Mouse (Mus musculus) MEL (cell line): ENCODE results near the gene Cul9. TPM values are rescaled to one million over a fixed set of nuclear protein-coding genes. Genes with fewer than 3 reads are reported as not detected.

Source experiments
- DNase-seq: peaks from one replicate; pipeline ENCODE4 v3.0.0; 2011; ENCODE audit warnings: low read depth, low spot score
- H3K27ac ChIP-seq: 2 replicates; pipeline ENCODE4 v1.5.1; 2012; ENCODE audit warnings: low read depth, mild to moderate bottlenecking, control low read depth, low read length, moderate library complexity; ENCODE audit not compliant: control insufficient read depth
- H3K27me3 ChIP-seq, 2 experiments: fragments of 150-350 bp in 1 of 2; sonication (generic) in 1 of 2; 2 replicates each; pipeline ENCODE4 v1.6.1; 2012; ENCODE audit warnings: low read length in 2 of 2, mild to moderate bottlenecking in 2 of 2, improper control_type of control experiment in 1 of 2, moderate library complexity in 1 of 2; ENCODE audit not compliant: insufficient read depth in 2 of 2, control insufficient read depth in 1 of 2
- H3K36me3 ChIP-seq, 2 experiments: 2 replicates each; pipeline ENCODE4 v1.6.1; 2012 to 2014; ENCODE audit warnings: low read length in 2 of 2, improper control_type of control experiment in 1 of 2, inconsistent platforms in 1 of 2, mild to moderate bottlenecking in 1 of 2; ENCODE audit not compliant: insufficient read depth in 2 of 2, control insufficient read depth in 1 of 2
- H3K4me1 ChIP-seq, 2 experiments: fragments of 150-350 bp in 1 of 2; sonication (generic) in 1 of 2; 2 replicates each; pipeline ENCODE4 v1.6.1; 2012; ENCODE audit warnings: low read length in 2 of 2, improper control_type of control experiment in 1 of 2, mild to moderate bottlenecking in 1 of 2; ENCODE audit not compliant: insufficient read depth in 2 of 2, control insufficient read depth in 1 of 2
- H3K4me3 ChIP-seq, 2 experiments: fragments of 150-350 bp in 1 of 2; sonication (generic) in 1 of 2; 2 replicates each; pipeline ENCODE4 v1.5.1; 2012; ENCODE audit warnings: low read depth in 2 of 2, low read length in 2 of 2, mild to moderate bottlenecking in 2 of 2, moderate library complexity in 2 of 2, control low read depth in 1 of 2, improper control_type of control experiment in 1 of 2; ENCODE audit not compliant: control insufficient read depth in 1 of 2, insufficient read depth in 1 of 2
- H3K79me2 ChIP-seq: 2 replicates; pipeline ENCODE4 v1.6.1; 2012; ENCODE audit warnings: mild to moderate bottlenecking, low read length, moderate library complexity; ENCODE audit not compliant: control insufficient read depth, poor library complexity, insufficient read depth
- H3K9ac ChIP-seq: 2 replicates; pipeline ENCODE4 v1.6.1; 2012; ENCODE audit warnings: low read depth, mild to moderate bottlenecking, control low read depth, low read length, moderate library complexity; ENCODE audit not compliant: control insufficient read depth, poor library complexity, severe bottlenecking
- H3K9me3 ChIP-seq: fragments of 150-350 bp; sonication (generic); replicated peaks from 2 replicates; pipeline ENCODE4 v1.6.1; 2012; ENCODE audit warnings: mild to moderate bottlenecking, low read length, improper control_type of control experiment, moderate library complexity; ENCODE audit not compliant: insufficient read depth
- BHLHE40 ChIP-seq: IDR thresholded peaks from 2 replicates; pipeline ENCODE4 v1.6.1; 2012; ENCODE audit warnings: low read depth, mild to moderate bottlenecking, inconsistent platforms, low read length, improper control_type of control experiment, borderline replicate concordance
- CHD1 ChIP-seq: IDR thresholded peaks from 2 replicates; pipeline ENCODE4 v1.6.1; 2012; ENCODE audit warnings: low read depth, mild to moderate bottlenecking, inconsistent platforms, low read length, improper control_type of control experiment
- CTCF ChIP-seq, 3 experiments: IDR thresholded peaks in 2 of 3; conservative IDR thresholded peaks in 1 of 3; 2 replicates each; pipeline ENCODE4 v1.5.1; 2011 to 2012; ENCODE audit warnings: low read length in 3 of 3, low read depth in 2 of 3, mild to moderate bottlenecking in 2 of 3, improper control_type of control experiment in 1 of 3, inconsistent platforms in 1 of 3, mixed read lengths in 1 of 3, moderate library complexity in 1 of 3; ENCODE audit not compliant: control insufficient read depth in 1 of 3, insufficient read depth in 1 of 3, poor library complexity in 1 of 3, severe bottlenecking in 1 of 3
- ETS1 ChIP-seq: IDR thresholded peaks from 2 replicates; pipeline ENCODE4 v1.6.1; 2012; ENCODE audit warnings: low read depth, mild to moderate bottlenecking, inconsistent platforms, low read length, improper control_type of control experiment, moderate library complexity
- MAX ChIP-seq: IDR thresholded peaks from 2 replicates; pipeline ENCODE4 v1.6.1; 2011; ENCODE audit warnings: low read length, improper control_type of control experiment
- MAZ ChIP-seq: IDR thresholded peaks from 2 replicates; pipeline ENCODE4 v1.6.1; 2012; ENCODE audit warnings: low read depth, mild to moderate bottlenecking, inconsistent platforms, low read length, improper control_type of control experiment
- MEF2A ChIP-seq: IDR thresholded peaks from 2 replicates; pipeline ENCODE4 v1.6.1; 2014; ENCODE audit warnings: low read depth, mild to moderate bottlenecking, inconsistent platforms, low read length, improper control_type of control experiment; ENCODE audit not compliant: poor library complexity, insufficient replicate concordance, severe bottlenecking; ENCODE audit errors: extremely low read depth
- MXI1 ChIP-seq: IDR thresholded peaks from 2 replicates; pipeline ENCODE4 v1.6.1; 2011; ENCODE audit warnings: mild to moderate bottlenecking, low read depth, low read length, improper control_type of control experiment
- MYC ChIP-seq: IDR thresholded peaks from 2 replicates; pipeline ENCODE4 v1.6.1; 2011; ENCODE audit warnings: low read depth, mild to moderate bottlenecking, low read length, improper control_type of control experiment, moderate library complexity
- POLR2AphosphoS2 ChIP-seq: IDR thresholded peaks from 2 replicates; pipeline ENCODE4 v1.6.1; 2011; ENCODE audit warnings: low read length, improper control_type of control experiment
- RAD21 ChIP-seq: IDR thresholded peaks from 2 replicates; pipeline ENCODE4 v1.6.1; 2011; ENCODE audit warnings: mild to moderate bottlenecking, low read depth, low read length, improper control_type of control experiment
- SIN3A ChIP-seq: IDR thresholded peaks from 2 replicates; pipeline ENCODE4 v1.6.1; 2012; ENCODE audit warnings: low read length, improper control_type of control experiment, inconsistent platforms
- SMC3 ChIP-seq: IDR thresholded peaks from 2 replicates; pipeline ENCODE4 v1.6.1; 2011; ENCODE audit warnings: low read depth, low read length, improper control_type of control experiment
- ZC3H11A ChIP-seq: IDR thresholded peaks from 2 replicates; pipeline ENCODE4 v1.6.1; 2012; ENCODE audit warnings: low read depth, mild to moderate bottlenecking, inconsistent platforms, low read length, improper control_type of control experiment
- ZKSCAN1 ChIP-seq: IDR thresholded peaks from 2 replicates; pipeline ENCODE4 v1.6.1; 2012; ENCODE audit warnings: low read depth, mild to moderate bottlenecking, inconsistent platforms, low read length, improper control_type of control experiment, moderate library complexity
- polyA plus RNA-seq, 2 experiments: library from polyadenylated mRNA; stranded (reverse) in 1 of 2; unstranded in 1 of 2; fragments of >175 nt in 1 of 2; fragments of >200 nt in 1 of 2; gene quantifications; 2 replicates each; pipeline versions ENCODE4 v1.2.1 to v1.2.4; 2012; ENCODE audit warnings: low replicate concordance in 2 of 2, low read depth in 1 of 2; ENCODE audit not compliant: insufficient read length in 2 of 2, insufficient read depth in 1 of 2, missing spikeins in 1 of 2
- total RNA-seq: library from RNA; depleted of rRNA; stranded (reverse); fragments of 300-350 nt; gene quantifications from 2 replicates; pipeline ENCODE4 v1.2.3, GENCODE M21; 2012

Cul9 gene
- total and polyA plus RNA-seq, 3 experiments = 3.6 to 10.7 TPM; not detected in 1

DNA sequence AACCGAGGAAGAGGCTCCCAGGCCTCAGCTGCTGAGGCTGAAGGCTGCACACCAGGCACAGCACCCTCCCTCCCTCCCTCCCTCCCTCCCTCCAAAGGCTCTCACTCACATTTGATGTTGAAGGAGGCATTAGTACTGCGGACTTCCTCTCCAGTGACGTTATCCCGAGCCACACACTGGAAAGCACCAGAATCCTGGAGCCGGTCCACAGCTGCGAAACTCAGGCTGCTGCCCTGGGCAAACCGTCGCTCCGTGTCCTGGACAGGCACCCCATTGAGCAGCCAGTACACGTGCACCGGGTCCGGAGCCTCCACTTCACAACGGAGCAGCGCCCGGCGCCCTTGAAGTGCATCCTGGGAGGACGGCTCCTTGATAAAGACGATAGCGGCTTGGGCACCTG lies 45.2 kb upstream of the Cul9 start:
- Histone ChIP-seq H3K79me2 (no peaks in the 10 kb centered on the region), H3K4me1 (peaks cover 7 to 18% of the 10 kb centered on the region in 2 experiments; a peak in 3 of 4 replicates), H3K9me3 (no peaks in the 10 kb centered on the region), H3K4me3 (peak overlapping the region; percentile 24 to 48; a peak in 3 of 4 replicates), H3K36me3 (peaks cover 0 to 6% of the 10 kb centered on the region in 2 experiments; a peak in 1 of 4 replicates), H3K27me3 (no peaks in the 10 kb centered on the region), H3K9ac (peak overlapping the region; percentile 29; the same call in 1 of the 2 replicates), H3K27ac (no peak overlapping the region)
- no peak for TF ChIP-seq MAX
- no peak for TF ChIP-seq POLR2AphosphoS2
- no peak for TF ChIP-seq BHLHE40
- TF ChIP-seq SIN3A = no peak
- no peak for TF ChIP-seq MYC
- TF ChIP-seq ZKSCAN1 = no peak
- TF ChIP-seq MXI1 = no peak
- TF ChIP-seq ZC3H11A = no peak
- no peak for TF ChIP-seq CHD1
- no peak for TF ChIP-seq CTCF (IDR thresholded peaks at IDR 0.05 in 2 of 3, conservative IDR thresholded peaks at IDR 0.05 in 1 of 3; ENCODE audit: control insufficient read depth in 1 of 3, insufficient read depth in 1 of 3, low read depth in 2 of 3, low read length in 3 of 3, poor library complexity in 1 of 3, severe bottlenecking in 1 of 3)
- peak; percentile 13 for DNase-seq

DNA sequence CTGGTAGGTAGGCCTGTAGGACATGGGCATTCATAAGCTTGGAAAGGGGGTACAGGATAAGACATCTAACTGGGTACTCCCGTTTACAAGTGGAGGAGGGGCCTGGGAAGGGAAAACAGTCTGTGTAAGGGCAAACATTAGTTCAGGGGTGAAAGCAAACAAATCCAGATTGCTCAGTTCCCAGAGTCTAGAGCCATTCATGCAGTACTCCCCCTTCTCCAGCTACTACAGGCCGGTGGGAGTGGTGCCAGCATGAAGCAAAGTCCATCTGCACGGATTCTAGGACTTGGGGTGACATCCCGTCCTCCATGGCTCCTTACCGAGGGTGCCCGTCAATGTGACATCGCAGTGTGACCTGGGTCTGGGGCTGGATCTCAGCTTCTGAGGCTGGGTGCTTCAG lies 44.3 kb upstream of the Cul9 start:
- H3K27me3 ChIP-seq = no peaks in the 10 kb centered on the region
- no peak for DNase-seq
- H3K4me1 ChIP-seq = peaks cover 7 to 18% of the 10 kb centered on the region in 2 experiments; a peak in 3 of 4 replicates
- H3K27ac ChIP-seq = no peak overlapping the region
- TF ChIP-seq ETS1 (no peak), MAX (no peak), MEF2A (no peak), MAZ (no peak), SIN3A (no peak), RAD21 (no peak), CHD1 (no peak), SMC3 (no peak)
- H3K79me2 ChIP-seq = no peaks in the 10 kb centered on the region
- H3K9ac ChIP-seq = no peak overlapping the region
- no peak overlapping the region for H3K4me3 ChIP-seq
- H3K9me3 ChIP-seq = no peaks in the 10 kb centered on the region
- H3K36me3 ChIP-seq = peaks cover 0 to 6% of the 10 kb centered on the region in 2 experiments; a peak in 1 of 4 replicates
